Mouse (Mus musculus) E14TG2a.4 (cell line): ENCODE results near the gene Casq2.

Experiments used
- CTCF ChIP-seq: conservative IDR thresholded peaks from 2 replicates; pipeline ENCODE4 v1.5.1; 2014; ENCODE audit warnings: low read length
- POU5F1 ChIP-seq: IDR thresholded peaks from 2 replicates; pipeline ENCODE4 v1.6.1; 2014; ENCODE audit warnings: low read length, borderline replicate concordance

DNA sequence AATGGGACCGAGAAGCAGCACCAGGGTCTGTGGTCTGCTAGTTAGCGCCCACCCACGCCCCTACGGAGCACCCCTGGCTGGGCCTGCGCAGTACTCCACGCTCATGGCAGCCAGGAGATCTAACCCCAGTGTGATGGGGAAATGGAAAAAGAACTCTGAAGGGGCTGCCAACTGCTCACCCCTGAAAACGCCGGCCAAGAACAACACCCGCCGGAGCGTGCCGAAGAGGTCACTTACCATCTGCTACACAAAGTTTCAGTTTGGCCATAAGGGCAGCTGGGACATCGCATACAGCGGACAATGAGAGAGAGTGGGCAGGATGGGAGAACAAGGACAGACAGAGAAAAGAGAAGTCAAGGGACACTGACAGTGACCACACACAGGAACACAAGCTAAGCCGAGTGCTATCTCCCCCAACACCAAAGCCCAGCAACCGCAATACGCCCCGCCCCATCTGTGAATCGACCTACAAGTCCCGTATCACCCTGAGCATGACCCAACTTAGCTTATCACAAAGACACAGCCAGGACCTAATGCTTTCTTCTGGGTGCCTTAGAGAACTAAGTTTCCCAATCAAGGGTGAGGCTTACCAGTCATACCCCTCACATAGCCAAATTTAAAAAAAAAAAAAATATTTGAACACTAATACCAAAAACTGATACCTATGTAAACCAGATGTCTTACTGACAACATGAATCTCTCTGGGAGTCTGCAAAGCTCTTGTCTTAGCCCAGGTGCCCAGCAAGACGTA is 79.5 kb downstream of the Casq2 start:
- no peak for TF ChIP-seq CTCF
- TF ChIP-seq POU5F1 = no peak
